Mouse (Mus musculus) testis, postnatal 10 days (tissue): ENCODE results near the gene Cacul1.
"Not testable (repeated sequence)": the region's sequence is repeated elsewhere in the genome, so short reads cannot be mapped to it uniquely, and the experiment has no call there.

Experiments used
- DNase-seq: peaks from one replicate; pipeline ENCODE4 v3.0.0; 2021; ENCODE audit warnings: low spot score

The Cacul1 gene

GRCm38 (mm10) chr19:60580582-60581339 is at the start of gene Cacul1:
TSS of gene Cacul1 (minus strand) at chr19:60581025.
- DNase-seq, result peak; percentile 99

GRCm38 (mm10) chr19:60619420-60619819 is 38.6 kb upstream of the Cacul1 start:
- no peak for DNase-seq

GRCm38 (mm10) chr19:60617007-60617406 is 36.2 kb upstream of the Cacul1 start:
- DNase-seq, result no peak

GRCm38 (mm10) chr19:60615470-60616200 is 34.8 kb upstream of the Cacul1 start:
- DNase-seq, result no peak

- DNase-seq, result peak; percentile 42
These were observed 30.8 kb upstream of the Cacul1 start for GRCm38 (mm10) chr19:60611525-60612215.

- DNase-seq, result peak; percentile 46
These were observed 27.9 kb upstream of the Cacul1 start for GRCm38 (mm10) chr19:60608766-60609165.

- DNase-seq, result no peak
These were observed 22.8 kb upstream of the Cacul1 start for GRCm38 (mm10) chr19:60603586-60603985.

- not testable (repeated sequence) for DNase-seq
These were observed 21.2 kb upstream of the Cacul1 start for GRCm38 (mm10) chr19:60602066-60602465.

- no peak for DNase-seq
These were observed 17.3 kb upstream of the Cacul1 start for GRCm38 (mm10) chr19:60598025-60598697.

GRCm38 (mm10) chr19:60589646-60590045 is 8.8 kb upstream of the Cacul1 start:
- no peak for DNase-seq

- no peak for DNase-seq
These were observed 5.8 kb upstream of the Cacul1 start for GRCm38 (mm10) chr19:60586652-60587051.

- DNase-seq, result no peak
These were observed 2.4 kb upstream of the Cacul1 start for GRCm38 (mm10) chr19:60583201-60583600.

GRCm38 (mm10) chr19:60581377-60582290 is 809 bp upstream of the Cacul1 start:
- no peak for DNase-seq

- DNase-seq, result no peak
These were observed 849 bp downstream of the Cacul1 start for GRCm38 (mm10) chr19:60579771-60580581.

- no peak for DNase-seq
These were observed 4.1 kb downstream of the Cacul1 start for GRCm38 (mm10) chr19:60576741-60577140.

GRCm38 (mm10) chr19:60560497-60560896 is 20.3 kb downstream of the Cacul1 start:
- DNase-seq, result no peak

- no peak for DNase-seq
These were observed 25.9 kb downstream of the Cacul1 start for GRCm38 (mm10) chr19:60554866-60555438.

- DNase-seq, result peak; percentile 77
These were observed 27.3 kb downstream of the Cacul1 start for GRCm38 (mm10) chr19:60553501-60553900.

GRCm38 (mm10) chr19:60543302-60543701 is 37.5 kb downstream of the Cacul1 start:
- no peak for DNase-seq

- no peak for DNase-seq
These were observed 48.9 kb downstream of the Cacul1 start for GRCm38 (mm10) chr19:60531897-60532296.
